Mouse (Mus musculus) heart, embryonic 10.5 days (tissue): Measurements from ENCODE around the gene Ccl5. TPM values are rescaled to one million over a fixed set of nuclear protein-coding genes. Genes with fewer than 3 reads are reported as not detected.

Experiments
- DNase-seq: peaks from one replicate; pipeline ENCODE4 v3.0.0-alpha.2; 2017; ENCODE audit warnings: low spot score
- H3K27ac ChIP-seq: fragments of 300-500 bp; sonication (generic); 2 replicates; pipeline ENCODE4 v1.5.1; 2016; ENCODE audit warnings: mild to moderate bottlenecking
- H3K27me3 ChIP-seq: fragments of 300-500 bp; sonication (generic); 2 replicates; pipeline ENCODE4 v1.6.1; 2016; ENCODE audit warnings: mild to moderate bottlenecking; ENCODE audit not compliant: poor library complexity, insufficient read depth, severe bottlenecking
- H3K36me3 ChIP-seq: fragments of 300-500 bp; sonication (generic); 2 replicates; pipeline ENCODE4 v1.6.1; 2016; ENCODE audit warnings: mild to moderate bottlenecking, moderate library complexity
- H3K4me1 ChIP-seq: fragments of 300-500 bp; sonication (generic); 2 replicates; pipeline ENCODE4 v1.6.1; 2016; ENCODE audit warnings: mild to moderate bottlenecking
- H3K4me3 ChIP-seq: fragments of 300-500 bp; sonication (generic); 2 replicates; pipeline ENCODE4 v1.5.1; 2016; ENCODE audit warnings: mild to moderate bottlenecking, moderate library complexity
- H3K9me3 ChIP-seq: fragments of 300-500 bp; sonication (generic); 2 replicates; pipeline ENCODE4 v1.6.1; 2016; ENCODE audit warnings: mild to moderate bottlenecking, moderate library complexity
- WGBS: fragments of 180-500 bp; shearing (Covaris S2); methylation state at CpG from one replicate; pipeline ENCODE4 v1.1.7; 2016; 5-methylcytosine and 5-hydroxymethylcytosine counted together
- polyA plus RNA-seq: library from polyadenylated mRNA; unstranded; fragments of >200 nt; fragmentation: Nextera tagmentation; extraction: Ambion mirVana; gene quantifications from 2 replicates; pipeline ENCODE4 v1.2.1, GENCODE M21; 2016

Ccl5 gene
- polyA plus RNA-seq, 1 experiment from 2014 or later: not detected

DNA sequence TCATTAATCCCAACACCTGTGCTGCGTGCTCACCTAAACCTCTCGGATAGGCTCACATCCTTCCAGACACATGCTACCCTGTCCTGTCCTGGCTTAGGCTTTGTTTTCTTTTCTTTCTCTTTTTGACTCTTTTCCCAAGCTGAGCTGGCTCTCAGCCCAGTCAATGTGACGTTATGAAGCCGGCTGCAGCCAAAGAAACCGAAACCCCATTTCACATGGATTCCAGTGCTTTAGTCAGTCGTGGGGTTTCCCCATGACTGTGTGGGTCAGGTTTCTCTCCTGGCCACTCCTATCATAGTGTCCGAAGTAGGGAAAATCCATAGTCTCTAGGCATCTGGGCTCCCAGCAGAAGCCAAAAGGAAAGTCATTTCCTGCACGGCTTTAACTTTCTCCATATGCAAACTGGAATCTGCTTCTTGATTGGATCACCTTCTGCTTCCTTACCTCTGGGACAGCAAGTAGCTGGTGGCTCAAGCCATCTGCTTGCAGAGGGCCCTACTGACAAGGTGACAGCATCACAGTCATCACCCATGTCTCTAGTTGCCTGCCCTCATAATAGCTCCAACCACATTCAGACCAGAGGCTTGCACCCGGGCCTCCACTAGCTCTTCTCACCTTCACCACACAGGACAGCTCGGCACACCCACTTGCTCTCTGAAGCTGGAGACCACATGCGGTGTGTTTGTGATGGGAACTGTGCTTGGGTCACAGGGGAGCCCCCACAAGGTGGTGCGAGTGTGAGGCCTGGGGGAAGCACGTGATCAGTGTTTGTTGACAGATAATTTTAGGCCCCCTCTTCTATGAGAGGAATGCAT, 4.5 kb upstream of the Ccl5 start:
- H3K27ac ChIP-seq: no peak overlapping the region
- no peaks in the 10 kb centered on the region for H3K36me3 ChIP-seq
- H3K4me1 ChIP-seq: peaks cover 16% of the 10 kb centered on the region; the same call in 1 of the 2 replicates
- H3K9me3 ChIP-seq: no peaks in the 10 kb centered on the region
- WGBS: 49% methylated on average over 13 of the region's 13 CpGs
- H3K27me3 ChIP-seq: no peaks in the 10 kb centered on the region
- no peak for DNase-seq
- no peak overlapping the region for H3K4me3 ChIP-seq

DNA sequence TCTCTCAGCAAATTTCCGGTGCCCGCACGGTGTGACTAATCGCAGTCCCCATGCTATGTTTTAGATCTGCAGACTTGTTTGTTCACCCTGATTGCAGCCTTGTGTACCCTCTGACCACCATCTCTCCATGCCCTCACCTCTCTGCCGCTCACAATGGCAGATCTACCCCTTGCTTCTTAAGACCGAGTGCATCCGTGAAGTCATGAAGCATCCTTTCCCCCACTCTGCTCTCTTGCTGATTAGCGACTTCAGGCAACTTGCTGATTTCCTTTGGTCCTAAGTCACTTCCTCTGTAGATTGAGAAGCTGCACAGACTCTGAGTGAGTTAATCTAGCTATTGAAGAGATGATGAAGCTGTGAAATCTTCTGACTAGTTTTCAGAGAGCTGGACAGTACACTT, 3.8 kb upstream of the Ccl5 start:
- Histone ChIP-seq H3K4me3 (no peak overlapping the region), H3K36me3 (no peaks in the 10 kb centered on the region), H3K27ac (no peak overlapping the region), H3K27me3 (no peaks in the 10 kb centered on the region), H3K4me1 (peaks cover 16% of the 10 kb centered on the region; the same call in 1 of the 2 replicates), H3K9me3 (no peaks in the 10 kb centered on the region)
- no peak for DNase-seq
- WGBS: 79% methylated on average over 8 of the region's 8 CpGs

DNA sequence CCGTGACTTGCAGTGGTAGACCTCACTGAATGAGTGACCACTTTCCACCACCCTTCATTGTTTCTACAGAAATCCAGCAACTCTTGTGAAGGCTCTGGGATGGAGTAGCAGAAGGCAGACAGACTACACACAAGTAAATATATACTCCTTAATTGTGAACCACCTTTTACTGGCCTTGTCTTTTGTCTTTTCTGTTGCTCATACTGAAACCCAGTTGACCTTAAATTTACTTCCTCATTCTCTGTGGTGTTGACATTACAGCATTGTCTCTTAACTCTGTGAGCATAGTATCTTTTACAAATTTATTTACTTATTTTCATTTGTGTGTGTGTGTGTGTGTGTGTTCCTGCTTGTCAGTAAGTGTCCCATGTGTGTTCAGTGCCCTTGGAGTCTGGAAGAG, 2.9 kb upstream of the Ccl5 start:
- 93% methylated on average over 1 of the region's 1 CpGs for WGBS
- no peak overlapping the region for H3K4me3 ChIP-seq
- peaks cover 16% of the 10 kb centered on the region; the same call in 1 of the 2 replicates for H3K4me1 ChIP-seq
- no peaks in the 10 kb centered on the region for H3K27me3 ChIP-seq
- H3K27ac ChIP-seq: no peak overlapping the region
- DNase-seq: no peak
- no peaks in the 10 kb centered on the region for H3K36me3 ChIP-seq
- no peaks in the 10 kb centered on the region for H3K9me3 ChIP-seq

DNA sequence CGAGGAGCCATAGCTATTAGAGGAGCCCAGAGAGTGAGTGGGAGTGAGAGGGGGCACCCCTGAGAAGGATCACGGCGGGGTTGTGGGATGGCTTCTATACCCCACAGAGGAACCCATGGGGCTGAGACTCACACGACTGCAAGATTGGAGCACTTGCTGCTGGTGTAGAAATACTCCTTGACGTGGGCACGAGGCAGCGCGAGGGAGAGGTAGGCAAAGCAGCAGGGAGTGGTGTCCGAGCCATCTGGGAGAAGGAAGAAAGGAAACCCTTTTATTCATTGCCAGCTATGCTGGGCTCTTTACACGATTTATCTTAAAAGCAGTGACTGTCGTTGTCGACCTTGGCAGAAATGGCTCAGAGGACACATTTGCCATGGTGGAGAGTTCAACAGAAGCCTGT, 1.3 kb downstream of the Ccl5 start:
- no peaks in the 10 kb centered on the region for H3K27me3 ChIP-seq
- no peak for DNase-seq
- WGBS: 71% methylated on average over 12 of the region's 12 CpGs
- no peak overlapping the region for H3K27ac ChIP-seq
- no peak overlapping the region for H3K4me3 ChIP-seq
- no peaks in the 10 kb centered on the region for H3K36me3 ChIP-seq
- 0 out of 2 replicates have a peak, but pooled peaks cover 4% of the 10 kb centered on the region for H3K4me1 ChIP-seq
- no peaks in the 10 kb centered on the region for H3K9me3 ChIP-seq

DNA sequence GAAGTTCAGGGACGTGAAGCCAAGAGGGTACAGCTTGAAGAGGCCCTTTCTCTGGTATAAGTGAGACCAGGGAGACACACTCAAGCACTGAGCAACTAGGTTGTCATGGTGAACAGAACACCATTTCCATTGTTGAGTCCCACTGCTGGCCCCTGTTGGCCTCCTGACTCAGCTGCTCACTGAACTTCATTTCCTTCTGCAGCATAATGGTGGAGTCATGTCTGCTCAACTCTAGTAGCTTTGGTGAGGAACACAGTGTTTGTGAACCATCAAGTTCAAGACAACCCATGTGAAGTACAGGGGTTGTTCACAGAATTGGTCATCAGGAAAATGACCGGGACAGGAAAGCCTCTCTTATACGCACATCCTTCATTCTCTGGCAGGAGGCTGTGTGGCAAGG, 8.2 kb downstream of the Ccl5 start, which contains the start of gene Heatr9:
TSS of gene Heatr9 (minus strand) at position 101 of the 400 bp plus-strand sequence.
- WGBS: 85% methylated on average over 3 of the region's 3 CpGs
- Histone ChIP-seq H3K36me3 (no peaks in the 10 kb centered on the region), H3K4me3 (no peak within 1 kb of the TSS), H3K9me3 (no peaks in the 10 kb centered on the region), H3K27ac (no peak within 1 kb of the TSS), H3K27me3 (no peaks in the 10 kb centered on the region), H3K4me1 (0 out of 2 replicates have a peak, but pooled peaks cover 4% of the 10 kb centered on the region)
- DNase-seq: no peak

DNA sequence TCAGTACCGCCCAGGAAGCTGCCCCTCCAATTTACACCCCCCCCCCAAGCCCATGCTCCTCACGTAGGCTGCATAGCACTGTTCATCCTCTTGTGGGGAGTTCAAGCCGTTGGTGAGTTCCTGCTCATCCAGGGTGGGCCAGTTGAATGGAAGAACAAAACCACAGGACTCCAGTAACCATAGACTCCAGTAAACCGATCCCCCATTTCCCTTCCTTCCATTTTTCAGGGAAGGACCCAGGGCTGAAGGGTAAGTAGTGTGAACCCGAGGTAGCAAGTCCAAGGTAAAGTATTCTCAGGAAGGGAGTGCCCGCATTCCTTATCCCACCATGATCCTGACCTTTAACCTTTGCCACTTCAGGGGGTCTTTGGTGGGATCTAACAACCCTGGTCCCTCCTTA, 11.9 kb downstream of the Ccl5 start:
- H3K4me1 ChIP-seq: 0 out of 2 replicates have a peak, but pooled peaks cover 4% of the 10 kb centered on the region
- no peak overlapping the region for H3K27ac ChIP-seq
- no peaks in the 10 kb centered on the region for H3K27me3 ChIP-seq
- WGBS: 70% methylated on average over 6 of the region's 6 CpGs
- no peaks in the 10 kb centered on the region for H3K36me3 ChIP-seq
- no peaks in the 10 kb centered on the region for H3K9me3 ChIP-seq
- no peak overlapping the region for H3K4me3 ChIP-seq
- DNase-seq: no peak

DNA sequence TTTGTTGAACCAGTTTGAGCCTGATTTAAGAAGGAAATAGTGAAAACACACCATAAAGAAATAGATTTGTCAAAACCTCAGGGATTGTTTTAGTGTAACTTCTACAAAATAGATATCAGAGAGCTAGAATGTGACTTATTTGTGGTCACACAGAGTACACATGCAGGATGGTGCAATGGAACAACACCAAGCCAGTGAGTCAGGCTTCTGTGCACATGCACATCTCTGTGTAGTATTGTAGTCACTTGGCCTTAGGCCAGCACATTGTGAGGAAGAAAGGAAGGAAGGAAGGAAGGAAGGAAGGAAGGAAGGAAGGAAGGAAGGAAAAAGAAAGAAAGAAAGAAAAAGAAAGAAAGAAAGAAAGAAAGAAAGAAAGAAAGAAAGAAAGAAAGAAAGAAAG, 13.2 kb downstream of the Ccl5 start:
- H3K4me3 ChIP-seq: no peak overlapping the region
- no peak overlapping the region for H3K27ac ChIP-seq
- DNase-seq: no peak
- no peaks in the 10 kb centered on the region for H3K9me3 ChIP-seq
- H3K4me1 ChIP-seq: 0 out of 2 replicates have a peak, but pooled peaks cover 4% of the 10 kb centered on the region
- H3K27me3 ChIP-seq: no peaks in the 10 kb centered on the region
- H3K36me3 ChIP-seq: no peaks in the 10 kb centered on the region

DNA sequence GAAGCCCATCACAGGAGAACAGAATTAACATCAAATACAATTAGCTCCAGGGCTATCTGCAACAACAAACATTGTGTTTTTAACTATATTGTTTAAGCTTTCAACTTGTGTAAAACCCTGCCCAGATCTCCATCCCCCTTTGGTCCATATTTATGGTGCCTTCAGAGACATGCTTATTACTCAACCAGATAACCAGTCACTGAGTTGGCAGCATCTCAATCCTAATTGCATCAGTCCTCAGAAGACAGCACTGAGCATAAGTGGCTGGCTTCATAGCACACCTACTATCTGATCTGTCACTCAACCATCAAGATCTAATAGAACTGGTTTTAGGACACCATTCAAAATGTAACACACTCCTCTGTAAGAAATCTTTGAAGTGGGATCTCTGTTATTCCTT, 20.8 kb downstream of the Ccl5 start:
- Histone ChIP-seq H3K36me3 (peaks cover 39% of the 10 kb centered on the region), H3K4me1 (no peaks in the 10 kb centered on the region), H3K27ac (no peak overlapping the region), H3K4me3 (no peak overlapping the region), H3K27me3 (no peaks in the 10 kb centered on the region), H3K9me3 (no peaks in the 10 kb centered on the region)
- DNase-seq: no peak

DNA sequence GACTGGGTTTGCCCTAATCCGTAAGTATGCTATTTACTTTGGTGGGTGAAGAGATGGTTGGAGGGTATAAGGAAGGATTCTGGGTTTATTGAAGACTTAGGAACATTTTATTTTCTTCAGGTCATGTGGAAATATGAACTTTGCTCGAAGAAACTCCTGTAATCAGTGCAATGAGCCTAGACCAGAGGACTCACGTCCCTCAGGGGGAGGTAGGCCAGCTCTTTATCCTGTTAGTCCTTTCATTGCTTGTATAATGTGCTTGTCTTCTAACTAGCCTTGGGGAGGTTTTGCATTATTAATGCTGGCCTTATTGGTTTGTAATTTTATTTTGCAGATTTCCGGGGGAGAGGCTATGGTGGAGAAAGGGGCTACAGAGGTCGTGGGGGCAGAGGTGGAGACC, 26.0 kb downstream of the Ccl5 start:
- H3K4me1 ChIP-seq: no peaks in the 10 kb centered on the region
- DNase-seq: no peak
- no peak overlapping the region for H3K4me3 ChIP-seq
- no peak overlapping the region for H3K27ac ChIP-seq
- H3K9me3 ChIP-seq: no peaks in the 10 kb centered on the region
- no peaks in the 10 kb centered on the region for H3K27me3 ChIP-seq
- 92% methylated on average over 5 of the region's 5 CpGs for WGBS
- H3K36me3 ChIP-seq: peaks cover 82% of the 10 kb centered on the region

DNA sequence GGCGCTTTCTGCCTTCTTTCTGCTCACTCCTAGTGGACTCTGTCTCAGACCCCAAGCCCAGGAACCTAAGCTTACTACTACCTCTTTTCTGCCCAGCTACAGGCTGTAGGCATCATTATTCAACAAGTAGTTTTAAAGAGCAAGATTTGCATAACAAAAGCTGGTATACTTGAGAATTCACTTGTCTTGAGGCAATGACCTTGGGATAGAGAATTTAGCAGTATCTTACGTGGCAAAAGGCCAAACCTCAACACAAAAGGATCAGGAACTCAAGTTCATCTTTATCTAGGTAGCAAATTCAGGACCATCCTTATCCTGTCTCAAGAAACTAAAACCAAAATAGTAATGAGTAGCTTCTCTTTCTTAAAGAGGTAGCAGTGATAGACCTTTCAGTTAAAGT, 34.7 kb downstream of the Ccl5 start:
- Histone ChIP-seq H3K4me1 (no peaks in the 10 kb centered on the region), H3K4me3 (no peak overlapping the region), H3K36me3 (peaks cover 55% of the 10 kb centered on the region), H3K27ac (no peak overlapping the region), H3K27me3 (no peaks in the 10 kb centered on the region), H3K9me3 (no peaks in the 10 kb centered on the region)
- WGBS: 88% methylated on average over 2 of the region's 2 CpGs
- DNase-seq: no peak

DNA sequence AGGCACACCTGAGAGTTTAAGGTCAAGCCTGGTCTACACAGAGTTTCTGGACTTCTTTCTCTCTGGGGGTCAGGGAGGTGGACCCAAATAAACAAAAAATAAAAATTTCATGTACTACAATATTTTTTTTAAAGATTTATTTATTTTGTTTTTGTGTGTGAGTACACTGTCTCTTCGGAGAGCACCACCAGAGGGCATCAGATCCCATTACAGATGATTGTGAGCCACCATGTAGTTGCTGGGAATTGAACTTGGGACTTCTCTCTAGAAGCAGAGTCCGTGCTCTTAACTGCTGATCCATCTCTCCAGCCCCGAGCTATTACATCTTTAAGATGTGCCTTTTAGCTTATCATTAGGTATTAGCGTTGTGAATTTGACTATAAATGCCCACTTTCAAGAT, 38.8 kb downstream of the Ccl5 start:
- Histone ChIP-seq H3K4me3 (no peak overlapping the region), H3K36me3 (peaks cover 67% of the 10 kb centered on the region), H3K9me3 (no peaks in the 10 kb centered on the region), H3K27ac (no peak overlapping the region), H3K4me1 (no peaks in the 10 kb centered on the region), H3K27me3 (no peaks in the 10 kb centered on the region)
- DNase-seq: no peak
- WGBS: 90% methylated on average over 4 of the region's 4 CpGs
